Mouse (Mus musculus): Measurements from ENCODE around the gene Usp19.

Usp19 gene

DNA sequence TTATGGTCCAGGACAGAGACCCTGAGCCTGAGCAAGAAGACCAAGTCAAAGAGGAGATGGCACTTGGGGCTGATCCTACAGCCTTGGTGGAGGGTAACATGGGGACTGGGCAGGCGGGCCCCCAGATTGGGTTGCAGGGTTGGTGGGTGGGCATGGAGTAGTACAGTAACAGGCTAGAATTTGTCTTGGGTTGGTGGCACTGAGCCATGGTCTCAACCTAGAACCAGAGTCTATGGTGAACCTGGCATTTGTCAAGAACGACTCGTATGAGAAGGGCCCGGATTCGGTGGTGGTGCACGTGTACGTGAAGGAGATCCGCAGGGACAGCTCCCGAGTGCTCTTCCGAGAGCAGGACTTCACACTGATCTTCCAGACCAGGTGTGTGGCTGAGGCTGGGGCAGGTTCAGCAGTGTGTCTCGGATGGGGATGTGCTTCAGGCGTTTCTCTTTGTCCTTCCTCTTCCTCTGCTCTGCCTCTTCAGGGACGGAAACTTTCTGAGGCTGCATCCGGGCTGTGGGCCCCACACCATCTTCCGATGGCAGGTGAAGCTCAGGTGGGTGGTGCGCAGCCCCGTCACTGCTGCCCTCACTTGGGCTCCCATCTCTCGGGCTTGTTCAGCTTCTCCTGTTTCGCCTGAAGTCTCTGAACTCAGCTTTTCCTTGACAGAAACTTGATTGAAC is 3.9 kb downstream of the Usp19 start:
- intact Hi-C loops (cut with DNase I) = no loop called here

DNA sequence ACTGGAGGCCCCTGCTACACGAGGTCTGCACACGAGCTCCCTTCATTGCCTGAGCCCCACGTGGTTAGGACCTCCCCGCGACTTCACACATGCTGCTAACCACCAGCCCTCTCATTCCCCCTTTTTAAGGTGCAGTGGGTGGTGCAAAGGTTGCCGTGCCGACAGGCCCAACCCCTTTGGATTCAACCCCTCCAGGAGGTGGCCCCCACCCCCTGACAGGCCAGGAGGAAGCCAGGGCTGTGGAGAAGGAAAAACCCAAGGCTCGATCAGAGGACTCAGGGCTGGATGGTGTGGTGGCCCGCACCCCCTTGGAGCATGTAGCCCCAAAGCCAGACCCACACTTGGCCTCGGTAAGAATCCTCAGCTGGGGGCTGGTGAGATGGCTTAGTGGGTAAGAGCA is 4.5 kb downstream of the Usp19 start:
- intact Hi-C loops (cut with DNase I) = no loop called here

DNA sequence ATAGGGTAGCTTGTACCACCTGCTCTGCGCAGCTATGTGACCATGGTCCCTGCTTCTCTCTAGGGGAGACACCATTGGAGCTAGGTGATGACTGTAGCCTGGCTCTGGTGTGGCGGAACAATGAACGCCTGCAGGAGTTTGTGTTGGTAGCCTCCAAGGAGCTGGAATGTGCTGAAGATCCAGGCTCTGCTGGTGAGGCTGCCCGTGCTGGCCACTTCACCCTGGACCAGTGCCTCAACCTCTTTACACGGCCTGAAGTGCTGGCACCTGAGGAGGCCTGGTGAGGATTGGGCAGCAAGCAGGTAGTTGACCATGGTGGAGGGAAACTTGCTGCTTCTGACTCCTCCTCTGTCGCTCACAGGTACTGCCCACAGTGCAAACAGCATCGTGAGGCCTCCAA is 8.8 kb downstream of the Usp19 start:
- intact Hi-C loops (cut with DNase I) = no loop called here

- intact Hi-C loops (cut with DNase I) = no loop called here
Observed at GRCm38 (mm10) chr9:108499943-108500342, 9.5 kb downstream of the Usp19 start.

GRCm38 (mm10) chr9:108506901-108507300 is 16.5 kb downstream of the Usp19 start:
- intact Hi-C loops (cut with DNase I) = no loop called here

GRCm38 (mm10) chr9:108507619-108508434 is 17.4 kb downstream of the Usp19 start, which contains the start of gene Qars:
Gene Qars (plus strand): TSS chr9:108507706.
- intact Hi-C loops (cut with DNase I) = no loop called here

GRCm38 (mm10) chr9:108508776-108509175 is 18.4 kb downstream of the Usp19 start:
- intact Hi-C loops (cut with DNase I) = no loop called here

DNA sequence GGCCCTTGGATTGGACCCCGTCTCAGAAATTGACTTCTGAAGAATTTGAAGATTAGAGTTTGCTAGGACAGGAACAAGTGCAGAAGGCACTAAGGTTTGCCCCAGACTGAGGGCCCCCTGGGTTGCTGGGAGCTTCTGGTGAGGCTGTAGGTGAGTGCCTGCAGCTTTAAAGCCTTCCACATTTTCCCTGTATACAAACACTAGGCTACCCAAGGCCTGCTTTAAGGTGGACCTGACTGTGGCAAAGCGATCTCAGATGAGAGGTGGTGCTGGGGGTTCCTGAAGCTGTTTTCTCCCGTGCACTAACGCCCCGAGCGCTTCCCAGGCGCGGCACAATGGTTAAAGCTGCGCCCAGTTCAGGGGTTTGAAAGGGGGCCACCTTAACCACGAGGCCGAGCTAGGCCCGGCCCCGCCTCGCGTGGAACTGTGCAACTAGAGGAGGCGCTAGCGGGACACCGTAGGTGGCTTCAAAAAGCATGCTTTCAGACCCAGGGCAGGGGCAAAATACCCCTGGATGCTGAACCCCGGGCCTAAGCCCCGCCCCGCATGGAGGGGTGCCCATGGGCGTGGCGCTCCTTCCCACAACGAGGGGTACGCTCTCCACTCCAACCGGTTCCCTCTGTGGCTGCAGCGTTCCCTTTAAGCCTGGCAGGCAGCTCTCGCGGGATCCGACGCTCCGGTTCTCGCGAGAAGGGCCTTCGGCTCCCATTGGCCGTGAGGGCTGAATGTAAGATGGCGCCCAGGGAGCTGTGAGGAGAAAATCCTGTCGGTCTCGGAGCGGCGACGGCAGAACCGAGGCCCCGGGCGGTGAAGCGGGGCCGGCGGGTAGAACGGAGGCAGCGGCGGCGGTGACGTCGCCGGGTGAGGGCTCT is 26.2 kb downstream of the Usp19 start, which contains the start of gene Qrich1:
Gene Qrich1, plus strand, starts transcription at position 427 of the 872 bp plus-strand sequence.
- intact Hi-C loops (cut with DNase I) = loop anchor here (5.0 kb wide), 1 partner anchor 51 kb away; the partner anchor contains the start of genes Dalrd3 and Ndufaf3

DNA sequence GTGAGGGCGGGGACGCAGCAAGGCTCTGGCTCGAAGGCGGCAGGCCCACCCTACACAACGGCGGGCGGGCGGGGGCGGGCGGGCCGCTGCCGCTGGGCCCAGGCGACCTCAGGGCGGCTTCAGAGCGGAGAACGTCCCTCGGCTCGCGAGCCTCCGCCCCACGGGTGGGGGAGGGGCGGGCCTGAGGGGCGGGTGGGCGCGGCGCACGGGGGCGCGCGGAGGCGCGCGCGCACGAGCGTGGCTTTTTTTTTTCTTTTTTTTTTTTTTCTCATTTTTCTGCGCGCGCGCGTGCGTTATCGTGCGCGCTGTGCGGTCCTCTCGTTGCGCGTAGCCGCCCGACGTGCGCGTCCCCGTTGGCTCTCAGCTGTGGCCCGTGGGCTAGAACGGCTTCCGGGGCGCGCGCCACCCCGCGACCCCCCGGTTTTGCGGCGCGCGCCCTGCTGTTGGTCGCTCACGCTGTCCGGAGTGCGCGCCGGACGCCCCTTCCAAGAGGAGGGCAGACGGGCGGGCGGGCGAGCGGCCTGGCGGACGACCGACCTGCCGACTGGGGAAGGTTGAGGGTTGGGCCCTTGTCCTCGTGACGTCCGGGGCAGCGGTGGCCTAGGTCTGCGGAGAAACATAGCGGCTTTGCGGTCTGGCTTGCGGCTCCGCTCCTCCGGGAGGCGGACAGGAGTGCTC is 27.0 kb downstream of the Usp19 start:
- intact Hi-C loops (cut with DNase I) = loop anchor here (5.0 kb wide), 1 partner anchor 50 kb away; the partner anchor contains the start of genes Dalrd3 and Ndufaf3

DNA sequence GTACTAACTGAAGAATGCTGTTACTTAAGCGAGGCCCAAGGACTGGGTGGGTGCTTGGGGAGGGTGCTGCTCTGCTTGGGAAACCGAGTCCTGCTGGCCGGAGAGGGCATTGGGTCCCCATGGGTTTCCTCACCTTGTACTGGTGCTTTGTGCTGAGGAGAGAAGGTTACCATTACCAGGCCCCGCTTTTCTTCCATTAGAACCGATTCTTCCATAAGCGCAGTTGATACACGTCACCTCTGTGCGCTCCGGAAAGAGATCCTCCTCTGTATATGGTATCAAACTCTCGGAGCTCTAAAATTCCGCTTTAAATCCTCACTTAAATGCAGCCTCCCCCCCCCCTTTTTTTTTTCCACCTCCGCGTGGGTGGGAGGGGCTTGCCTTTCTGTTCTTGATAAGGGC is 27.5 kb downstream of the Usp19 start:
- intact Hi-C loops (cut with DNase I) = loop anchor here (5.0 kb wide), 1 partner anchor 49 kb away; the partner anchor contains the start of genes Dalrd3 and Ndufaf3

- intact Hi-C loops (cut with DNase I) = no loop called here
Observed at GRCm38 (mm10) chr9:108521604-108522003, 31.2 kb downstream of the Usp19 start.

DNA sequence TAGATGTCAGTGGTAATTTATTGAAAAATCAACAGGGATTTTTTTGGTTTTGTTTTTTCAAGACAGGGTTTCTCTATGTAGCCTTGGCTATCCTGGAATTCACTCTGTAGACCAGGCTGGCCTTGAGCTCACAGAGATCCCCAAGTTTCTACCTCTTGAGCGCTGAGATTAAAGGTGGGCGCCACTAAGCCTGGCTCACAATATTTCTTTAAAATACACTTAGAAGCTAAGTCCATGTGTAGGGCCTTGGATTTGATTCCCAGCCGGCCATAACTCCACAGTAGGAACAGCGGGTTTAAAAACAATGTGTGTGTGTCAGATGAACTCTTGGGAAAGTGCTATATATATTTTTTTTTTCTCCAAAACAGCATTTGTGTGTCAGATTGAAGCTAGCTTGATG is 32.9 kb downstream of the Usp19 start:
- intact Hi-C loops (cut with DNase I) = no loop called here

DNA sequence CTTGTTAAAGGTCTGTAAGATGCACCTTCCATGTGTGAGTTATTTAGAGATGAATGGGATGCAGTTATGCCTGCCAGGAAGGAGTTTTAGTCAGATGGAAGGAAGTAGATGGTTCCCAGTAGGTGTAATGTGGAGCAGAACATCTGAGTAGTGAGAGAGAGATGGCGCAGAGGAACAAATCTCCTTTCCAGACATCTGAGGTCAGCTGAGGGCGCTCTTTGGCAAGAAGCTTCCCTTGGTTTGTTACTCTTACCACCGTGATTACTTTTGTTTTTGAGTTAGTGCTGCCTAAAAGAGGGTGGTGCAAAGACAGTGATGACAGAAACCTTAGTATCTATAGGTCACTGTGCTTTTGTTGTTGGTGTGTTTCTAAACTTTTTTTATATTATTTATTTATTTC is 35.0 kb downstream of the Usp19 start:
- intact Hi-C loops (cut with DNase I) = no loop called here

DNA sequence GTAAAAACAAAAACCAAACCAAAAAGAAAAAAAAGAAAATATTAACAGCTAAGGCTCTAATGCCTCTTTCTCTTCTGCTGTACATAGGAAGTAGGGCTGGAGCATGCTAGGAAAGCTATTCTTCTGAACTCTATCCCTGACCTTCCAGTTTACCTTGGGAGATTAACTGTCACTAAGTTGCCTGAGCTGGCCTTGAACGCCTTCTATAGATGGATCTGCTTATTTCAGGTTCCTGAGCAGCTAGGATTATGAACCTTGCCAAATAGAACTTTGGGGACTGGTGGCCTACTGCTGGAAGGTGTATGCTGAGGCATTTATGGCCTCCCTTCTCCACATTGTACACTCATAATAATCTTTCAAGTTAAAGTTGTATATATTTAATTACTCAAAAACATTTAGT is 40.6 kb downstream of the Usp19 start:
- intact Hi-C loops (cut with DNase I) = no loop called here

GRCm38 (mm10) chr9:108531496-108531895 is 41.1 kb downstream of the Usp19 start:
- intact Hi-C loops (cut with DNase I) = no loop called here

- intact Hi-C loops (cut with DNase I) = no loop called here
Observed at GRCm38 (mm10) chr9:108540846-108541245, 50.4 kb downstream of the Usp19 start.

- intact Hi-C loops (cut with DNase I) = no loop called here
Observed at GRCm38 (mm10) chr9:108545986-108546385, 55.6 kb downstream of the Usp19 start.

GRCm38 (mm10) chr9:108546875-108547274 is 56.5 kb downstream of the Usp19 start:
- intact Hi-C loops (cut with DNase I) = no loop called here
